Mouse (Mus musculus) kidney, adult 2 months (tissue): ENCODE measurements around the gene Mapre3.

ENCODE experiments used
- CTCF ChIP-seq: fragments of 200-500 bp; conservative IDR thresholded peaks from 2 replicates; pipeline ENCODE4 v1.5.1; 2011; ENCODE audit warnings: low read depth, mild to moderate bottlenecking, control low read depth, low read length, moderate library complexity, mixed read lengths; ENCODE audit not compliant: insufficient read depth, insufficient read length
- POLR2A ChIP-seq: fragments of 200-500 bp; IDR thresholded peaks from one replicate; pipeline ENCODE4 v1.6.1; 2011; ENCODE audit warnings: low read depth, low read length, control low read depth

DNA sequence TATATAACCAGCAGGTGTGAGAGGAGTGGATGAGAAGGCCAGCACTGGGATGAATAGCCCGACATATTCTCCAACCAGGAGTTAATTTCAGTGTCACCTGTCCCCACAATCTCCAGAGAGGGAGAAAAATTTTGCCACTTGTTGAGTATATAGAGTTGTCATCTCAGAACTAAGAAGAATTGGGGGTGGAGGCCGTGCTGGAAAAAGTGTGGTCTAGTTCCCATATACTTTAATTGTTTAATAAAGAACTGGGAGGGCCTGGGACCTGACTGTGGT is 55.6 kb downstream of the Mapre3 start:
- TF ChIP-seq POLR2A = no peak
- no peak for TF ChIP-seq CTCF
